Mouse (Mus musculus): ENCODE results near the gene Uqcrfs1. TPM values are rescaled to one million over a fixed set of nuclear protein-coding genes. Genes with fewer than 3 reads are reported as not detected.

The Uqcrfs1 gene
- total and polyA plus RNA-seq, 2 experiments from 2014 or later: 1,049 to 1,491 TPM

GRCm38 (mm10) chr13:30572971-30573370, 27.8 kb upstream of the Uqcrfs1 start:
- H3K4me1 ChIP-seq (ENCODE audit: control insufficient read depth, insufficient read depth): no peaks in the 10 kb centered on the region
- no peaks in the 10 kb centered on the region for H3K36me3 ChIP-seq (replicated peaks; ENCODE audit: control insufficient read depth, insufficient read depth, low read length)
- no peaks in the 10 kb centered on the region for H3K9me3 ChIP-seq (replicated peaks; ENCODE audit: control insufficient read depth, low read length)
- DNase-seq (ENCODE audit: low spot score): no peak
- H3K9ac ChIP-seq (replicated peaks; ENCODE audit: low read depth, low read length): no peak overlapping the region
- 80% methylated on average over 4 of the region's 4 CpGs for WGBS
- no peak overlapping the region for H3K4me3 ChIP-seq (ENCODE audit: low read depth, low read length)
- TF ChIP-seq EP300 (IDR thresholded peaks at IDR 0.05; ENCODE audit: low read depth) (no peak), CTCF (IDR thresholded peaks at IDR 0.05; ENCODE audit: low read depth) (no peak)
- no peak overlapping the region for H3K27ac ChIP-seq (ENCODE audit: low read depth)
- H3K27me3 ChIP-seq (ENCODE audit: control insufficient read depth, insufficient read depth, low read length): no peaks in the 10 kb centered on the region
- no peak for ATAC-seq (ENCODE audit: insufficient read depth, low read depth)
- no peak overlapping the region for H3K4me2 ChIP-seq (ENCODE audit: low read depth, low read length)

- Histone ChIP-seq H3K4me2 (ENCODE audit: low read depth, low read length) (no peak overlapping the region), H3K36me3 (replicated peaks; ENCODE audit: control insufficient read depth, insufficient read depth, low read length) (no peaks in the 10 kb centered on the region), H3K4me3 (ENCODE audit: low read depth, low read length) (no peak overlapping the region), H3K4me1 (ENCODE audit: control insufficient read depth, insufficient read depth) (no peaks in the 10 kb centered on the region), H3K9me3 (replicated peaks; ENCODE audit: control insufficient read depth, low read length) (no peaks in the 10 kb centered on the region), H3K27ac (ENCODE audit: low read depth) (no peak overlapping the region), H3K9ac (replicated peaks; ENCODE audit: low read depth, low read length) (no peak overlapping the region), H3K27me3 (ENCODE audit: control insufficient read depth, insufficient read depth, low read length) (no peaks in the 10 kb centered on the region)
- 78% methylated on average over 1 of the region's 1 CpGs for WGBS
- TF ChIP-seq CTCF (IDR thresholded peaks at IDR 0.05; ENCODE audit: low read depth) (no peak), EP300 (IDR thresholded peaks at IDR 0.05; ENCODE audit: low read depth) (no peak)
- ATAC-seq (ENCODE audit: insufficient read depth, low read depth) (no peak), DNase-seq (ENCODE audit: low spot score) (no peak)
These were observed 25.0 kb upstream of the Uqcrfs1 start for GRCm38 (mm10) chr13:30570182-30570581.

GRCm38 (mm10) chr13:30567571-30567970, 22.4 kb upstream of the Uqcrfs1 start:
- no peak overlapping the region for H3K9ac ChIP-seq (replicated peaks; ENCODE audit: low read depth, low read length)
- no peak overlapping the region for H3K27ac ChIP-seq (ENCODE audit: low read depth)
- H3K4me3 ChIP-seq (ENCODE audit: low read depth, low read length): no peak overlapping the region
- no peaks in the 10 kb centered on the region for H3K9me3 ChIP-seq (replicated peaks; ENCODE audit: control insufficient read depth, low read length)
- TF ChIP-seq CTCF (IDR thresholded peaks at IDR 0.05; ENCODE audit: low read depth) (no peak), EP300 (IDR thresholded peaks at IDR 0.05; ENCODE audit: low read depth) (no peak)
- no peaks in the 10 kb centered on the region for H3K36me3 ChIP-seq (replicated peaks; ENCODE audit: control insufficient read depth, insufficient read depth, low read length)
- no peak for ATAC-seq (ENCODE audit: insufficient read depth, low read depth)
- no peaks in the 10 kb centered on the region for H3K4me1 ChIP-seq (ENCODE audit: control insufficient read depth, insufficient read depth)
- 83% methylated on average over 6 of the region's 7 CpGs for WGBS
- H3K4me2 ChIP-seq (ENCODE audit: low read depth, low read length): no peak overlapping the region
- no peak for DNase-seq (ENCODE audit: low spot score)
- no peaks in the 10 kb centered on the region for H3K27me3 ChIP-seq (ENCODE audit: control insufficient read depth, insufficient read depth, low read length)

GRCm38 (mm10) chr13:30566767-30567166, 21.6 kb upstream of the Uqcrfs1 start:
- no peak overlapping the region for H3K4me2 ChIP-seq (ENCODE audit: low read depth, low read length)
- H3K9me3 ChIP-seq (replicated peaks; ENCODE audit: control insufficient read depth, low read length): no peaks in the 10 kb centered on the region
- peak; percentile 23 for DNase-seq (ENCODE audit: low spot score)
- no peaks in the 10 kb centered on the region for H3K4me1 ChIP-seq (ENCODE audit: control insufficient read depth, insufficient read depth)
- 48% methylated on average over 8 of the region's 8 CpGs for whole genome bisulfite sequencing
- 0 out of 2 replicates have a peak, but pooled peaks have one; percentile 55 for ATAC-seq (ENCODE audit: insufficient read depth, low read depth)
- H3K4me3 ChIP-seq (ENCODE audit: low read depth, low read length): no peak overlapping the region
- TF ChIP-seq EP300 (IDR thresholded peaks at IDR 0.05; ENCODE audit: low read depth): no peak
- TF ChIP-seq CTCF (IDR thresholded peaks at IDR 0.05; ENCODE audit: low read depth): peak; percentile 68
- no peaks in the 10 kb centered on the region for H3K27me3 ChIP-seq (ENCODE audit: control insufficient read depth, insufficient read depth, low read length)
- no peaks in the 10 kb centered on the region for H3K36me3 ChIP-seq (replicated peaks; ENCODE audit: control insufficient read depth, insufficient read depth, low read length)
- no peak overlapping the region for H3K9ac ChIP-seq (replicated peaks; ENCODE audit: low read depth, low read length)
- H3K27ac ChIP-seq (ENCODE audit: low read depth): no peak overlapping the region

GRCm38 (mm10) chr13:30560603-30561002, 15.4 kb upstream of the Uqcrfs1 start:
- 72% methylated on average over 1 of the region's 1 CpGs for WGBS
- Histone ChIP-seq H3K4me2 (ENCODE audit: low read depth, low read length) (no peak overlapping the region), H3K4me1 (ENCODE audit: control insufficient read depth, insufficient read depth) (no peaks in the 10 kb centered on the region), H3K9ac (replicated peaks; ENCODE audit: low read depth, low read length) (no peak overlapping the region), H3K4me3 (ENCODE audit: low read depth, low read length) (no peak overlapping the region), H3K27ac (ENCODE audit: low read depth) (no peak overlapping the region), H3K9me3 (replicated peaks; ENCODE audit: control insufficient read depth, low read length) (no peaks in the 10 kb centered on the region), H3K27me3 (ENCODE audit: control insufficient read depth, insufficient read depth, low read length) (no peaks in the 10 kb centered on the region), H3K36me3 (replicated peaks; ENCODE audit: control insufficient read depth, insufficient read depth, low read length) (no peaks in the 10 kb centered on the region)
- no peak for DNase-seq (ENCODE audit: low spot score)
- TF ChIP-seq CTCF (IDR thresholded peaks at IDR 0.05; ENCODE audit: low read depth): no peak
- no peak for ATAC-seq (ENCODE audit: insufficient read depth, low read depth)

GRCm38 (mm10) chr13:30560052-30560451, 14.9 kb upstream of the Uqcrfs1 start:
- H3K36me3 ChIP-seq (replicated peaks; ENCODE audit: control insufficient read depth, insufficient read depth, low read length): no peaks in the 10 kb centered on the region
- no peak overlapping the region for H3K4me2 ChIP-seq (ENCODE audit: low read depth, low read length)
- no peak overlapping the region for H3K9ac ChIP-seq (replicated peaks; ENCODE audit: low read depth, low read length)
- no peak overlapping the region for H3K4me3 ChIP-seq (ENCODE audit: low read depth, low read length)
- H3K4me1 ChIP-seq (ENCODE audit: control insufficient read depth, insufficient read depth): no peaks in the 10 kb centered on the region
- DNase-seq (ENCODE audit: low spot score) (no peak), ATAC-seq (ENCODE audit: insufficient read depth, low read depth) (no peak)
- H3K27ac ChIP-seq (ENCODE audit: low read depth): no peak overlapping the region
- 73% methylated on average over 5 of the region's 5 CpGs for WGBS
- no peaks in the 10 kb centered on the region for H3K27me3 ChIP-seq (ENCODE audit: control insufficient read depth, insufficient read depth, low read length)
- TF ChIP-seq EP300 (IDR thresholded peaks at IDR 0.05; ENCODE audit: low read depth): no peak
- TF ChIP-seq CTCF (IDR thresholded peaks at IDR 0.05; ENCODE audit: low read depth): no peak
- H3K9me3 ChIP-seq (replicated peaks; ENCODE audit: control insufficient read depth, low read length): no peaks in the 10 kb centered on the region
